In the genomic region with DNA sequence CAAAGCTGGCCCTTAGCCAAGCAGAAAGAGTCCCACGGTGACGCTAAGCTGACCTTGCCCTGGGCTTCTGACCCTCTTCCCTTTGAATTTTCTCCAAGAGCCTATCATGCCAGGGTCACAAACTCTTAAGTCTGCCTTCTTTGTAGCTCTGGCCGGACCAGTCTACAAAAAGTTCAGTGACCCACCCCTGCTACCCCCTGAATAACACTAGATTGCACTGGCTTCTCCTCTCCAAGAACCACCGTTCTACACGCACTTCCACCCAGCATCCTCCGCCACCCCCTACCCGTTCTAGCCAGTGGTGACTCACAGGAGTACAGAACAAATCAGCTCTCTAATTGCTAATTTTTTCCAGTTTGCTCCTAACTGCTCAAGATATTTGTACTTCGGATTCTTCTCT, we compare ENCODE assay signal across 18 mouse cellular contexts.
DNase-seq lines count a peak whose midpoint lies in the region; ATAC-seq and TF ChIP-seq lines count a peak whose summit lies in the region.
"Had no signal": no experiment of that assay in that cellular context is flagged by ENCODE, and none has a peak within 500 bp of the region (broad histone marks: within the 10 kb centered on the region; RNA-seq: fewer than 3 reads in every experiment).

No protein-coding gene starts in this region.

- H3K27ac ChIP-seq in heart, embryonic 11.5 days (ENCODE audit: low read depth, low read length) = no peak overlapping the region
- H3K27ac ChIP-seq: embryonic facial prominence, embryonic 13.5 days; forebrain, embryonic 10.5 days; intestine, embryonic 15.5 days; layer of hippocampus, adult 2 months; midbrain, embryonic 13.5 days had no signal

- no peak for TF ChIP-seq POLR2A in lung, adult 2 months (IDR thresholded peaks at IDR 0.05; ENCODE audit: borderline replicate concordance, extremely low read depth, low read depth, low read length)

- H3K9ac ChIP-seq in heart, embryonic 11.5 days (ENCODE audit: low read depth, low read length) = no peak overlapping the region
- H3K9ac ChIP-seq: embryonic facial prominence, embryonic 13.5 days; intestine, embryonic 15.5 days; limb, embryonic 15.5 days; midbrain, embryonic 13.5 days had no signal

- no peak for TF ChIP-seq CTCF in lung, adult 2 months (IDR thresholded peaks at IDR 0.05; ENCODE audit: insufficient read depth, low read length)

- no peak overlapping the region for H3K4me3 ChIP-seq in heart, embryonic 11.5 days (ENCODE audit: low read depth, low read length)
- H3K4me3 ChIP-seq in lung, adult 2 months (replicated peaks; ENCODE audit: extremely low read depth, low read depth, low read length) = no peak overlapping the region
- H3K4me3 ChIP-seq: embryonic facial prominence, embryonic 13.5 days; forebrain, embryonic 10.5 days; intestine, embryonic 15.5 days; layer of hippocampus, adult 2 months; limb, embryonic 15.5 days; midbrain, embryonic 13.5 days had no signal

- DNase-seq in heart, adult 8-10 months (ENCODE audit: low spot score) = peak; percentile 30
- peak; percentile 12 to 41 for DNase-seq in lung, adult 18-20 months
- DNase-seq in lung, adult 2 months = no peak
- DNase-seq in adrenal gland, postnatal 14 days = peak; percentile 31
- peak; percentile 54 for DNase-seq in lung, postnatal 10 days
- no peak for DNase-seq in thymus, postnatal 14 days
- no peak for DNase-seq in cerebellum, adult 9-10 months
- DNase-seq: cerebellum, postnatal 14 days; retina, postnatal 1 day; thymus, postnatal 4 days had no signal

- H3K36me3 ChIP-seq in heart, embryonic 11.5 days (ENCODE audit: control insufficient read depth, insufficient read depth, low read length) = no peaks in the 10 kb centered on the region
- H3K36me3 ChIP-seq: embryonic facial prominence, embryonic 13.5 days; forebrain, embryonic 10.5 days; intestine, embryonic 15.5 days; limb, embryonic 15.5 days; midbrain, embryonic 13.5 days had no signal

- H3K27me3 ChIP-seq in heart, embryonic 11.5 days (ENCODE audit: control insufficient read depth, insufficient read depth, low read length) = no peaks in the 10 kb centered on the region
- H3K27me3 ChIP-seq: embryonic facial prominence, embryonic 13.5 days; intestine, embryonic 15.5 days; limb, embryonic 15.5 days; midbrain, embryonic 13.5 days had no signal

- 63% methylated on average over 8 of the region's 8 CpGs for WGBS in heart, embryonic 11.5 days (ENCODE audit: insufficient replicate concordance)
- WGBS in lung, adult 2 months = 48% methylated on average over 8 of the region's 8 CpGs

- no peak overlapping the region for H3K4me2 ChIP-seq in heart, embryonic 11.5 days
- H3K4me2 ChIP-seq: embryonic facial prominence, embryonic 13.5 days; intestine, embryonic 15.5 days; limb, embryonic 15.5 days; midbrain, embryonic 13.5 days had no signal

- H3K4me1 ChIP-seq in heart, embryonic 11.5 days (ENCODE audit: control insufficient read depth, insufficient read depth, low read length) = no peaks in the 10 kb centered on the region
- H3K4me1 ChIP-seq in lung, adult 2 months (ENCODE audit: control insufficient read depth, insufficient read depth, low read length) = no peaks in the 10 kb centered on the region
- H3K4me1 ChIP-seq: midbrain, embryonic 13.5 days had no signal

- H3K9me3 ChIP-seq in heart, embryonic 11.5 days (replicated peaks; ENCODE audit: control insufficient read depth, low read length) = no peaks in the 10 kb centered on the region
- H3K9me3 ChIP-seq: forebrain, embryonic 10.5 days; intestine, embryonic 15.5 days; limb, embryonic 15.5 days had no signal

- ATAC-seq in heart, embryonic 11.5 days (replicated peaks; ENCODE audit: insufficient number of reproducible peaks, low FRiP score, low TSS enrichment) = no peak
- ATAC-seq: CD4-positive, CD25-positive, alpha-beta regulatory T cell, adult 4 months; intestine, embryonic 15.5 days; midbrain, embryonic 13.5 days had no signal

Comparison
In these comparisons a context has a peak if more than half of its experiments do, and no peak if none do; other contexts are left out.
1. DNase-seq: peak in heart, adult 8-10 months (single experiment), lung, adult 18-20 months (2 of 2), adrenal gland, postnatal 14 days (single experiment) and lung, postnatal 10 days (single experiment); none in lung, adult 2 months (single experiment), thymus, postnatal 14 days (single experiment) and cerebellum, adult 9-10 months (single experiment).